ENCODE assay signal across 10 mouse cellular contexts in genomic region chr17:35245731-35246623, GRCm38 (mm10). TPM values are rescaled to one million over a fixed set of nuclear protein-coding genes. Genes with fewer than 3 reads are reported as not detected.
A peak's percentile ranks its signal among the peaks of the same experiment; 100 is the strongest.
DNase-seq lines count a peak whose midpoint lies in the region; ATAC-seq and TF ChIP-seq lines count a peak whose summit lies in the region.
"Had no signal": no experiment of that assay in that cellular context is flagged by ENCODE, and none has a peak within 500 bp of the region (broad histone marks: within the 10 kb centered on the region; RNA-seq: fewer than 3 reads in every experiment).

No protein-coding gene starts in this region.

- peak; percentile 31 for TF ChIP-seq CTCF in bone marrow, adult 2 months (IDR thresholded peaks at IDR 0.05; ENCODE audit: control insufficient read depth, insufficient read depth, low read length)
- TF ChIP-seq CTCF in midbrain, postnatal 0 days (IDR thresholded peaks at IDR 0.05) = peak; percentile 71

- peaks cover 5% of the 10 kb centered on the region; the same call in 1 of the 2 replicates for H3K4me1 ChIP-seq in bone marrow, adult 2 months (ENCODE audit: control insufficient read depth, insufficient read depth, low read length)
- peaks cover 35% of the 10 kb centered on the region for H3K4me1 ChIP-seq in hindbrain, embryonic 15.5 days (replicated peaks)
- H3K4me1 ChIP-seq in midbrain, postnatal 0 days (ENCODE audit: insufficient read depth, low read length) = peaks cover 11% of the 10 kb centered on the region; the same call in 1 of the 2 replicates

- no peaks in the 10 kb centered on the region for H3K27me3 ChIP-seq in hindbrain, embryonic 15.5 days
- no peaks in the 10 kb centered on the region for H3K27me3 ChIP-seq in midbrain, postnatal 0 days (ENCODE audit: insufficient read depth, low read length)

- DNase-seq in layer of hippocampus, adult 11-12 months (ENCODE audit: low spot score) = peak; percentile 25
- DNase-seq in layer of hippocampus, postnatal 36 days = no peak
- DNase-seq in midbrain, postnatal 0 days (ENCODE audit: low spot score) = peak; percentile 49
- no peak for DNase-seq in urinary bladder, postnatal 36 days (ENCODE audit: low spot score in 2 of 2)
- DNase-seq in frontal cortex, postnatal 36 days (ENCODE audit: low spot score in 2 of 2) = no peak

- ATAC-seq in hindbrain, embryonic 15.5 days (ENCODE audit: low FRiP score, low read depth) = no peak
- no peak for ATAC-seq in midbrain, postnatal 0 days (ENCODE audit: low FRiP score)
- no peak for ATAC-seq in megakaryocyte progenitor cell, adult 5-6 weeks (replicated peaks; ENCODE audit: poor library complexity)

- H3K36me3 ChIP-seq in hindbrain, embryonic 15.5 days = peaks cover 69% of the 10 kb centered on the region
- peaks cover 70% of the 10 kb centered on the region for H3K36me3 ChIP-seq in midbrain, postnatal 0 days (ENCODE audit: insufficient read depth, low read length)

- 47% methylated on average over 15 of the region's 15 CpGs for WGBS in bone marrow, adult 2 months
- WGBS in hindbrain, embryonic 15.5 days = 81% methylated on average over 15 of the region's 15 CpGs
- 76% methylated on average over 15 of the region's 15 CpGs for WGBS in midbrain, postnatal 0 days

- peak overlapping the region; percentile 5; the same call in 1 of the 2 replicates for H3K27ac ChIP-seq in bone marrow, adult 2 months (ENCODE audit: control insufficient read depth, insufficient read depth, low read depth, low read length, poor library complexity)
- no peak overlapping the region for H3K27ac ChIP-seq in hindbrain, embryonic 15.5 days (replicated peaks)
- no peak overlapping the region for H3K27ac ChIP-seq in midbrain, postnatal 0 days (ENCODE audit: low read depth, low read length)

- peak overlapping the region; percentile 66; the same call in 1 of the 2 replicates for H3K4me2 ChIP-seq in hindbrain, embryonic 15.5 days
- H3K4me2 ChIP-seq in midbrain, postnatal 0 days (ENCODE audit: low read depth, low read length, poor library complexity, severe bottlenecking) = no peak overlapping the region

- no peak overlapping the region for H3K4me3 ChIP-seq in bone marrow, adult 2 months (replicated peaks; ENCODE audit: control insufficient read depth, low read depth, low read length)
- 0 out of 2 replicates have a peak overlapping the region, but pooled peaks have one; percentile 10 for H3K4me3 ChIP-seq in hindbrain, embryonic 15.5 days
- no peak overlapping the region; the same call in 1 of the 2 replicates for H3K4me3 ChIP-seq in midbrain, postnatal 0 days (ENCODE audit: low read depth, low read length)
- H3K4me3 ChIP-seq: megakaryocyte, embryonic 14.5 days had no signal

- TF ChIP-seq POLR2A in bone marrow, adult 2 months (IDR thresholded peaks at IDR 0.05; ENCODE audit: borderline replicate concordance, control insufficient read depth, low read depth, low read length) = no peak

- H3K9ac ChIP-seq in hindbrain, embryonic 15.5 days = peak overlapping the region; percentile 7; the same call in 1 of the 2 replicates
- H3K9ac ChIP-seq in midbrain, postnatal 0 days (replicated peaks; ENCODE audit: low read length, poor library complexity, severe bottlenecking) = no peak overlapping the region

- H3K9me3 ChIP-seq in hindbrain, embryonic 15.5 days = no peaks in the 10 kb centered on the region
- no peaks in the 10 kb centered on the region for H3K9me3 ChIP-seq in midbrain, postnatal 0 days (ENCODE audit: low read length)
- H3K9me3 ChIP-seq: megakaryocyte, embryonic 14.5 days had no signal

RNA-seq across cellular contexts. Expression of gene Ddx39b, which starts 4.4 kb away (rescaled TPM):
- total RNA-seq in layer of hippocampus, postnatal 36 days (2021) = 100 to 1,000 TPM; 220 to 232 TPM
- 275 and 374 TPM in 2 replicates for polyA plus RNA-seq in bone marrow, adult 2 months (2011; ENCODE audit: insufficient read depth, insufficient read length, low replicate concordance, missing spikeins)
- 361 and 365 TPM in 2 replicates for polyA plus RNA-seq in hindbrain, embryonic 15.5 days (2015; fragmentation: Nextera tagmentation; extraction: Ambion mirVana)
- 261 and 288 TPM in 2 replicates for total RNA-seq in midbrain, postnatal 0 days (2014; rRNA removed)
- 320 and 329 TPM in 2 replicates for polyA plus RNA-seq in midbrain, postnatal 0 days (2015; fragmentation: Nextera tagmentation; extraction: Ambion mirVana)
- total RNA-seq in megakaryocyte progenitor cell, adult 5-6 weeks (2015) = 289 and 314 TPM in 2 replicates
- total RNA-seq in megakaryocyte progenitor cell, adult 5-6 weeks (2017) = 188 and 193 TPM in 2 replicates

RNA-seq across cellular contexts. Expression of gene Nfkbil1, which starts 10.4 kb away (rescaled TPM):
- 10 to 100 TPM; 13.3 to 13.6 TPM for total RNA-seq in layer of hippocampus, postnatal 36 days (2021)
- 9.9 and 24.9 TPM in 2 replicates for polyA plus RNA-seq in bone marrow, adult 2 months (2011; ENCODE audit: insufficient read depth, insufficient read length, low replicate concordance, missing spikeins)
- polyA plus RNA-seq in hindbrain, embryonic 15.5 days (2015; fragmentation: Nextera tagmentation; extraction: Ambion mirVana) = 10.8 and 12.0 TPM in 2 replicates
- total RNA-seq in midbrain, postnatal 0 days (2014; rRNA removed) = 17.0 and 18.5 TPM in 2 replicates
- 11.2 and 12.3 TPM in 2 replicates for polyA plus RNA-seq in midbrain, postnatal 0 days (2015; fragmentation: Nextera tagmentation; extraction: Ambion mirVana)
- 1.9 and 3.1 TPM in 2 replicates for total RNA-seq in megakaryocyte progenitor cell, adult 5-6 weeks (2015)
- total RNA-seq in megakaryocyte progenitor cell, adult 5-6 weeks (2017) = 6.7 and 8.0 TPM in 2 replicates

RNA-seq across cellular contexts. Expression of gene Atp6v1g2, which starts 12.5 kb away (rescaled TPM):
- total RNA-seq in layer of hippocampus, postnatal 36 days (2021) = 100 to 1,000 TPM; 602 to 647 TPM
- 4.1 and 9.9 TPM in 2 replicates for polyA plus RNA-seq in bone marrow, adult 2 months (2011; ENCODE audit: insufficient read depth, insufficient read length, low replicate concordance, missing spikeins)
- 99.1 and 110 TPM in 2 replicates for polyA plus RNA-seq in hindbrain, embryonic 15.5 days (2015; fragmentation: Nextera tagmentation; extraction: Ambion mirVana)
- 109 and 117 TPM in 2 replicates for total RNA-seq in midbrain, postnatal 0 days (2014; rRNA removed)
- polyA plus RNA-seq in midbrain, postnatal 0 days (2015; fragmentation: Nextera tagmentation; extraction: Ambion mirVana) = 210 and 232 TPM in 2 replicates
- total RNA-seq in megakaryocyte progenitor cell, adult 5-6 weeks (2015) = 4.1 and 6.9 TPM in 2 replicates
- 1.1 and 2.4 TPM in 2 replicates for total RNA-seq in megakaryocyte progenitor cell, adult 5-6 weeks (2017)

RNA-seq across cellular contexts. Expression of gene H2-D1, which starts 16.6 kb away (rescaled TPM):
- total RNA-seq in layer of hippocampus, postnatal 36 days (2021) = 10 to 100 TPM; 13.4 to 18.0 TPM
- polyA plus RNA-seq in bone marrow, adult 2 months (2011; ENCODE audit: insufficient read depth, insufficient read length, low replicate concordance, missing spikeins) = 399 and 727 TPM in 2 replicates
- 118 and 128 TPM in 2 replicates for polyA plus RNA-seq in hindbrain, embryonic 15.5 days (2015; fragmentation: Nextera tagmentation; extraction: Ambion mirVana)
- 75.4 and 78.0 TPM in 2 replicates for total RNA-seq in midbrain, postnatal 0 days (2014; rRNA removed)
- 130 and 148 TPM in 2 replicates for polyA plus RNA-seq in midbrain, postnatal 0 days (2015; fragmentation: Nextera tagmentation; extraction: Ambion mirVana)
- total RNA-seq in megakaryocyte progenitor cell, adult 5-6 weeks (2015) = 248 and 262 TPM in 2 replicates
- 464 and 467 TPM in 2 replicates for total RNA-seq in megakaryocyte progenitor cell, adult 5-6 weeks (2017)

RNA-seq across cellular contexts. Expression of gene Gm16181, which starts 25.3 kb away (rescaled TPM):
- total RNA-seq in layer of hippocampus, postnatal 36 days (2021) = not detected
- polyA plus RNA-seq in bone marrow, adult 2 months (2011; ENCODE audit: insufficient read depth, insufficient read length, low replicate concordance, missing spikeins) = not detected in 2 replicates
- 0.43 and 0.55 TPM in 2 replicates for polyA plus RNA-seq in hindbrain, embryonic 15.5 days (2015; fragmentation: Nextera tagmentation; extraction: Ambion mirVana)
- not detected in 2 replicates for total RNA-seq in midbrain, postnatal 0 days (2014; rRNA removed)
- 0.33 TPM in 1 of 2 replicates, not detected in the other for polyA plus RNA-seq in midbrain, postnatal 0 days (2015; fragmentation: Nextera tagmentation; extraction: Ambion mirVana)
- total RNA-seq in megakaryocyte progenitor cell, adult 5-6 weeks (2015) = not detected in 2 replicates
- total RNA-seq in megakaryocyte progenitor cell, adult 5-6 weeks (2017) = not detected in 2 replicates
- total RNA-seq: common myeloid progenitor, adult 5-6 weeks had no signal

Comparison
In these comparisons a context has a peak if more than half of its experiments do, and no peak if none do; other contexts are left out.
1. DNase-seq: peak in layer of hippocampus, adult 11-12 months (single experiment) and midbrain, postnatal 0 days (single experiment); none in layer of hippocampus, postnatal 36 days (0 of 2), urinary bladder, postnatal 36 days (0 of 2) and frontal cortex, postnatal 36 days (0 of 2).
2. RNA of gene Atp6v1g2, which starts 12.5 kb away (total RNA-seq): 602 to 647 TPM in layer of hippocampus, postnatal 36 days and 109 to 117 TPM in midbrain, postnatal 0 days; 1.1 to 6.9 TPM in megakaryocyte progenitor cell, adult 5-6 weeks; every median in the first group is over 10 times any median in the second.